Mouse (Mus musculus) frontal cortex, postnatal 36 days (tissue): ENCODE measurements at regions not wholly inside any gene's neighbourhood (a gene's known extent, or its start where the extent isn't known, plus 50 kb on each side); places are given as distances from the start of the nearest gene placed in this dataset.
A peak's percentile ranks its signal among the peaks of the same experiment; 100 is the strongest.

Experiments used
- DNase-seq, 2 experiments: peaks; one replicate each; pipeline ENCODE4 v3.0.0; 2022; ENCODE audit warnings: low spot score in 2 of 2

GRCm38 (mm10) chr14:95949512-95949911 is 68.5 kb downstream of the 4921530L21Rik start:
- DNase-seq = no peak

DNA sequence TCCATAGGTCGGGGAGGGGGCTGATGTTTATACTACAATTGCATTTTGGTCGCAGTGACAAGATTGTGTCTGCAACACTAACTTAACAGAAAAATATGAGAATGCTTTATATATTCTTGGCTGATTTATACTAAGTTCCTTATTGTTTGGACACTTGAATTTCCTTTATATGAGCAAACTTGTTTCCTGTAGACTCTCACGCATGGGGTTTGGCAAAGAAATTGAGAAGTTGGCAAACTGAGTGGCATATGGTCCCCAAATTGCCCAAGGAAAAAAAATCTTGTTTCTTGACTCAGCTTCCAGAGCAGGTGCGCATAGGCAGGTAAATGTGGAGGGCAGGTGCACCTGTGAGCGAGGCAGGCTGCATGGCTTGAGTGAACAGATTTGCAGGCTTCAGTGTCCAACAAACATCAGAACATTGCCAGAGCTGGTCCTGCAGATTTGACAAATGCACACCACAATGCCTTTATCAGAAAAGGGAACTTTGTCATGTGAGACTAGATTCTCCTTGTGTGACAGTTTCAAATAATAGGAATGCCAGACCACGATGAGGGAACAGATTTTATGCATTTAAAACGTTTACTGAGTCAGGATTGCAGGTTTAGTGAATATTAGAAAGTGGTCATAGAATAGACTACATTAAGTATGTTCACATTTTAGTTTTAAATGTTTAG is 75.1 kb downstream of the 4921530L21Rik start:
- no peak for DNase-seq

- peak; percentile 2 to 31 for DNase-seq
Observed at GRCm38 (mm10) chr14:95984021-95984420, 103.0 kb downstream of the 4921530L21Rik start.

- DNase-seq = no peak
Observed at GRCm38 (mm10) chr14:95998356-95998755, 117.3 kb downstream of the 4921530L21Rik start.

- DNase-seq = no peak
Observed at GRCm38 (mm10) chr14:96021646-96022045, 140.6 kb downstream of the 4921530L21Rik start.
